Mouse (Mus musculus) thymus, adult 2 months (tissue): ENCODE measurements around the gene Etv6.

Experiments
- CTCF ChIP-seq: fragments of 200-500 bp; IDR thresholded peaks from 2 replicates; pipeline ENCODE4 v1.5.1; 2012; ENCODE audit warnings: mild to moderate bottlenecking, control low read depth, low read length, moderate library complexity, borderline replicate concordance; ENCODE audit not compliant: control insufficient read depth, poor library complexity, insufficient read depth; ENCODE audit errors: extremely low read depth
- POLR2A ChIP-seq: fragments of 200-500 bp; IDR thresholded peaks from 2 replicates; pipeline ENCODE4 v1.6.1; 2012; ENCODE audit warnings: mild to moderate bottlenecking, low read length, control low read depth, moderate library complexity; ENCODE audit not compliant: control insufficient read depth, poor library complexity, insufficient read depth; ENCODE audit errors: extremely low read depth

GRCm38 (mm10) chr6:134095582-134095981 is 60.1 kb downstream of the Etv6 start:
- no peak for TF ChIP-seq POLR2A
- no peak for TF ChIP-seq CTCF
